Mouse (Mus musculus) ES-Bruce4 (cell line): ENCODE data around the gene Cux2.

Experiments used
- CTCF ChIP-seq: IDR thresholded peaks from one replicate; pipeline ENCODE4 v1.8.1; 2011; ENCODE audit warnings: low read depth, low read length
- POLR2A ChIP-seq: IDR thresholded peaks from one replicate; pipeline ENCODE4 v1.8.1; 2011; ENCODE audit warnings: low read length; ENCODE audit not compliant: insufficient read depth

DNA sequence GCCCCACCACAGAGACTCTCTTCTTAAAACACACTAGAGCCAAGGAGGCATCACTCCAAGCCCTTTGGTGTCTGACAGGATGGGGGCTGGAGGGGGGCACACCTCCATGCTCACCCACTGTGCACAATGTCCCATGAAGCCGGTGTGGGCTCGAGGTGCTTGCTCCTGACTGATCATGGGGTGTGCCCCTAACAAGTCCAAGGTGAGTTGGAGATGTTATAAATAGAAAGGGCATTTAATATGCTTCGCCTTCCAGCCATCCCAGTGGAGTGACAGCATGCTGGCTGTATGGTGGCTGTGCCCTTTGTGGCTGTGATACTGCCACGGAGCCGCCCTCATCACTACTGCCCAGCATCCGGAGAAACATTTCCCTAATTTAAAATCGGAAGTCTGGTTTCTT lies 87.5 kb downstream of the Cux2 start:
- TF ChIP-seq CTCF (no peak), POLR2A (no peak)
